Mouse (Mus musculus) embryo, embryonic 10 days (tissue): ENCODE measurements around the gene Nhp2.
A peak's percentile ranks its signal among the peaks of the same experiment; 100 is the strongest.

Experiments
- DNase-seq: peaks from one replicate; pipeline ENCODE4 v3.0.0-alpha.2; 2015; ENCODE audit warnings: low spot score

Nhp2 gene

GRCm38 (mm10) chr11:51619409-51620060 is at the start of gene Nhp2:
TSS of gene Nhp2 (plus strand) at chr11:51619735.
- peak; percentile 93 for DNase-seq

- DNase-seq, result no peak
Observed at GRCm38 (mm10) chr11:51576454-51576853, 43.1 kb upstream of the Nhp2 start.

- DNase-seq, result no peak
Observed at GRCm38 (mm10) chr11:51577587-51577986, 41.9 kb upstream of the Nhp2 start.

- DNase-seq, result no peak
Observed at GRCm38 (mm10) chr11:51579024-51579423, 40.5 kb upstream of the Nhp2 start.

- peak; percentile 86 for DNase-seq
Observed at GRCm38 (mm10) chr11:51582713-51583112, 36.8 kb upstream of the Nhp2 start.

DNA sequence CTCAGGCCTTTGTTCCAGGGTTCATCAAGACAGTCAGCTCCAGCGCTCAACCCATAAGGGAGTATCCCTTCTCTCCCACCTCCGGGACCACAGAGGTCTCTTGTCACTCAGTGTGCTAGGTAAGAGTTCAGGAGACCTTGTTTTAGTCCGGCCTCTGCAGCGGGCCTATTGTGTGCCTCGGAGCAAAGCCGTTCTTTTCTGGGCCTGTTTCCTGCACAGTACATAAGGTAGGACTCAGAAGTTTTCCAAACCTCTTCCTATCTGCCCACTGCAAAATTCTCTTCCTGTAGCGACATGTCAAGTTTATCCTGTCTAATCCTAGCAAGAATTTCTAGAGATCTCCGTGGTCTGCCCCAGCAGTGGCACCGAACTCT is 35.5 kb upstream of the Nhp2 start:
- no peak for DNase-seq

DNA sequence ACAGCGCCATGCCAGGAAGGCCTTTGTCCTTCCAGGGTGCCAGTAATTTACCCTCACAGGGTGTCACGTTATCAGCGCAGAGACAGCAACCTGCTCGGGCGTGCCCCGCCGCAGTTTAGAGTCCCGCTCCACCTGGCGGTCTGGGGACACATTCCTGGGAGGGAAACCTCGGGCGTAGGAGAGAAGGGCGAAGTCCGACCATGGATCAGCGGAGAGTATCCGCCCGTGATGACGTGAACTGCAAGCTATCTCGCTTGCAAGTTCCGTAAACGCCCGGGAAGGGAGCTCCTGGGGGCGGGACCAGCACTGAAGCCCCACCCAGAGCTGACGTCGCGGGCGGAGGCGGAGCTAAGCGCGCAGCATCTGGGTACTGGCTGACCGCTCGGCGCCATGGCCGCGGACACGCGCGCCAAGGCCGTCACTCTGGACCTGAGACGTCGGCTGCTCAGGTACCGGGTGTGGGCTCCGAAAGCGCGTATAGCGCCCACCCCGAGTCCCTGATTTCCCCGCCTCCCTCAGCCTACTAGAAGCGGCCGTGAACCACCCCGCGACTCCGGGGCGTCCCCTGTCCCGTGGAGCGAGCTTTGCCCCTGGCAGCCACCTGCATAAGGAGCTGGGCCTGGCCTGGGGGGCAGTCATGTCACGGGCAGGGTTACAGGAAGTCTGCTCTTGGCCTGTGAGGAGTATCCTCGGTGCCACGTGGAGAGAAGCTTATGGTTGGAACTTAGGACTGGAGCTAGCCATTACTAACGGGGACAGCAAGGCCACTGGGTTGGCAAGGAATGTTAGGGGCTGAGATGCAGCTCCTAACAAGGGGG is 34.9 kb upstream of the Nhp2 start, which contains the start of gene Phykpl:
Gene Phykpl (plus strand): TSS at position 327 of the 818 bp plus-strand sequence.
- DNase-seq, result peak; percentile 97

- no peak for DNase-seq
Observed at GRCm38 (mm10) chr11:51585608-51586252, 33.8 kb upstream of the Nhp2 start.

GRCm38 (mm10) chr11:51586411-51586810 is 33.1 kb upstream of the Nhp2 start:
- no peak for DNase-seq

- no peak for DNase-seq
Observed at GRCm38 (mm10) chr11:51587059-51587458, 32.5 kb upstream of the Nhp2 start.

DNA sequence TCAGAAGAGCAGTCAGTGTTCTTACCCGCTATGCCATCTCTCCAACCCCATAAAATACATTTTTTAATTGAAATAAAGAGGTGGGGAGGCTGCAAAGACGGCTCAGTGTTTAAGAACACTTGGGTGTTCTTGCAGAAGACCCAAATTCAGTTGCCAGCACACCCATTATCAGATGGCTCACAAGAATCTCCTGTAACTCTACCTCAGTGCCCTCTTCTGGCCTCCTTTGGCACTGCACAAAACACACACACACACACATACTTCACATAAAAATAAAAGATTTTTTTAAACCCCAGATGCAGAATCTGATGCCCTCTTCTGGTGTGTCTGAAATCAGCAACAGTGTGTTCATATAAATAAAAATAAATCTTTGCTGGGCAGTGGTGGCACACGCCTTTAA is 30.7 kb upstream of the Nhp2 start:
- no peak for DNase-seq

- DNase-seq, result no peak
Observed at GRCm38 (mm10) chr11:51590002-51590401, 29.5 kb upstream of the Nhp2 start.

DNA sequence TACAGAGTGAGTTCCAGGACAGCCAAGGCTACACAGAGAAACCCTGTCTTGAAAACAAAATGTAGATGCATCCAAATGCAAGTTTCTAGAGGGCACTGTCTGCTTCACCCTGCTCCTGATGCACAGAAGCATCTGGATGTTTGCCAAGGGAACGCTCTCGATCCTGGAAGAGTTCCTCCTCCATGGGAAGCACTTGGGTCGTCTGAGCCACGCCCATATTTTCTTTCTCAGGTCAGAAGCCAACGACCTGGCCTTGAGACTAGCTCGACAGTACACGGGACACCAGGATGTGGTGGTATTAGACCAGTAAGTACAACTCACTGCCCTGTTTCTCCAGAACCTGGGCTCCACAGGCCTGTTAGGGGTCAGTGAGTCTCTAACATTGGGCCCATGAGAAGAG is 28.4 kb upstream of the Nhp2 start:
- no peak for DNase-seq

- no peak for DNase-seq
Observed at GRCm38 (mm10) chr11:51591915-51592314, 27.6 kb upstream of the Nhp2 start.

DNA sequence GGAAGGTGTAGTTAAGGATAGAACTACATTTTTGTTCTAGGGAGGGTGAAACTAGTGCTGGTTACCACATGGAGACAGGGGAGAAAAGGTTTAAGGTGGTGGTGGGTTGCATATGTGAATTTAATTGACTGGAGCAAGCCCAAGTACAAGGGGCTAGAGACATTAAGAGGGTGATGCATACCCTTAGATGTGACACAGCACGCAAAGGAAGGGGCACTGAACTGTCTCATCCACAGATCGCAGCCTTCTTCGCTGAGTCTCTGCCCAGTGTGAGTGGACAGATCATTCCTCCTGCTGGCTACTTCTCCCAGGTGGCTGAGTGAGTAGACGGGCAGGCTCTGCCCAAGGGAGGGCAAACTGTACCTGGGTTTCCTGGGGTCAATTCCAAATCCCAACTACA is 26.2 kb upstream of the Nhp2 start:
- DNase-seq, result no peak

DNA sequence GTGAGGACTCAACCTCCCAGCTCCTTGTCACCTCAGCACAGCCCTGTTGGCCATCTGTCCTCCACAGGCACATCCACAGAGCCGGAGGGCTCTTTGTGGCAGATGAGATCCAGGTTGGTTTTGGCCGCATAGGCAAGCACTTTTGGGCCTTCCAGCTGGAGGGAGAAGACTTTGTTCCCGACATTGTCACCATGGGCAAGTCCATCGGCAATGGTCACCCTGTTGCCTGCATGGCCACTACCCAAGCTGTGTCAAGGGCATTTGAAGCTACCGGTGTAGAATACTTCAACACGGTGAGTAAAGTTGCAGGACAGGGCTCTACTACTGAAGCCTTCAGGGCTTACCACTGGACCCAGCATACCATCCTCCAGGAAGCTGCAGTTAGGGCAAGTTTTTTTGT is 25.7 kb upstream of the Nhp2 start:
- no peak for DNase-seq

GRCm38 (mm10) chr11:51594715-51595350 is 24.7 kb upstream of the Nhp2 start:
- DNase-seq, result no peak

DNA sequence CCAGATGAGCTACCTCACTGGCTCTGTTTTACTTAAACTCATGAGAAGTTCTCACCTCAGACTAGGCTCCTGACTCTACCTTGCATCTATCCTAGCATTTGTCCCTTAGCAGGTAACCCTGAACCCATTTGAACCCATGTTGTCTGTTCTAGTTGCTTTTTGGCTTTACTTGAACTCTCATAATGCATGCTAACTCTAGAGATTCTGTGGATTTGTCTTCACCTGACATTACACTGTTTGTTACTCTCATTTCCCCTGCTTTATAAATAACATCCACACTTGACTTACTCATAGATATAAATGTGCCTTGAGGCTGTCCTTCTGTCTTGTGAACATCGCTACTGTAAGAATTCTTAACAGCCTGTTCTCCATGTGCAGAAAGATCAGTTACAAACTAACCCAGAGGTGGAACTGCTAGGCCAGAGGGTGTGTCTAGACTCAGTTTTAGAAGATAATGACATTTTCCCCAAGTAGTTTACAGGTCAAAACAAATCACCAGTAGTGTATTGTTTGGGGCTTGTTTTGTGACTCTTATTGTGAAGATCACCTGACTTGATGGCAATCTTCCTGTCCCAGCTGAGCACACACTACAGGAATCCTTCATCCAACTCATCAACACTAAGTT is 24.0 kb upstream of the Nhp2 start:
- DNase-seq, result no peak

GRCm38 (mm10) chr11:51597553-51597952 is 22.0 kb upstream of the Nhp2 start:
- DNase-seq, result no peak

DNA sequence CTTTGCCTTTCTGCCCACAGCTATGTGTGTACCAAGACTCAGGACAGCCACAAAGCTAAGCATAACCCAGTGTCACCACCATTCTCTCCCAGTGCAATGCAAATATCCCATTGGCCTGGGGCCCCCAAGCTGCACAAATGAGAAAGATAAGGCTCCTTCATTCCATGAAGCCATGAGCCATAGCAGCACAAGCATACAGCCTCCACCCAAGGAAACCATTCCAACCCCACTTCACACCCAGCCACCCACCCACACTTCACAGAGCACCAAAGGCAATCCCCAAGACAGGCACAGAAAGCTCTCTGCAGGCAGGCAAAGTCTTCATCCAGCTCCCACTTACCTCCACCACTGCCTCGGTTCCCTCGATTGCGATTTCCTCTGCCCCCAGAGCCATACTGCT is 17.3 kb upstream of the Nhp2 start:
- DNase-seq, result no peak

DNA sequence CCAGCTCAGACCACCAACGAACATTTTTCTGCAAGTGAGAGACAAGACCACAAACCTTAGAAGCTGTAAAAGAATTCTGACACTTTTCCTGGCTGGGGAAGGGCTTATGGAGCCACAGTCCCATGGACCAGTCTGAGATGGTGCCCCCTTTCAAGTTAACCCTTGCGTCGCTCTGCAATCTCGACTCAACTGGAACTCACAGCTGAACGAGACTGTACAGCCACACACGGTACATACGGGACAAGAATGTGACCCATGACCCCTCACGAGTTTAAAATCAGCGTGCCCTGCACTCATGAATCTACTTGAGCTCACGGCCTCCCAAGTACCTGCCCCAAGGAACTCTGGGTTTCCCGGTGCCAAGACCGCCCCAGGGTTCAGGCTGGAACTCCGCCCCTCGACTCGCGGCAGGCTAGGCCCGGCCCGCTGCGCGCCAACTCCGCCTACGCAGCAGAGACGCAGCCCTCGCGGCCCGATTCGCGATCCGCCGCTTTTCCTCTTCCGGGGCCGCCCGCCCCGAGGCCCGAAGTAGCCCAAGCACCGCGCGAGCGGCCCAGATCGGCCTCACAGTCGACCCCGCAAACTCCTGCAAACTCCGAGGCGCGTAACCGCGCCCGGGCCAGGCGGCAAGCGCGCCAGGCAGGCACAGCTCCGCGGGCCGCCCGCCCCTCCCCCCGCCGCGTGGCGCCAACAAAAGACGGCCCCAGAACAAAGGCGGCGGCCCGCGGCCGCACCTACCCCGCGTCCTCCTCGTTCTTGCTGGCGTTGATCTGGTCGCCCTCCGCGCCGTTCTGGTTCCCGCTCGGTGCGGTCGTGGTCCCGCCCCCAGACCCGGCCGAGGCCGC is 13.7 kb upstream of the Nhp2 start:
- peak; percentile 86 for DNase-seq
